Mouse (Mus musculus) lung, postnatal 25 days (tissue): ENCODE measurements around the gene Synpo2.

Experiments
- DNase-seq: peaks from one replicate; pipeline ENCODE4 v3.0.0; 2022; ENCODE audit warnings: low spot score

Synpo2 gene

DNA sequence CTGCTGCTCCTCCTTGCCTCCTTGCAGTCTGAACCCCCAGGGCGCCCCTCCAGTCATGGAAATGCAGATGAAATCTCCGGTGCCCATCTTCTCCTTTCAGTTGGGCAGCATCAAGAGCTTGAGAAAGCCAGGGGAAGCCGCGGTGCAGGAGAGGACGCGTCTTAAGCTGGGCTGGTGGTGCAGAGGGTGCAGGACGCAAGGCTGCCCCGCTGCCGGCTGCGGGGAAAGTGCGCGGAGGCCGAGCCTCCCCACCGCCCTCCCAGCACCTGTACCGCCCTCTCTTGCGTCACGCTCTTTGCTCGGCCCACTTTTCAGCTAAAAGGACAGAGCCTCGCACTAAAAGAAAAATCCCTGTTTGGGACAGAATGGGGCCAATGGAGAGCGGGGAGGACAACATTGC is at the start of gene Synpo2:
Gene Synpo2 (minus strand): TSS at position 229 of the 400 bp plus-strand sequence.
- DNase-seq: peak; percentile 57

DNA sequence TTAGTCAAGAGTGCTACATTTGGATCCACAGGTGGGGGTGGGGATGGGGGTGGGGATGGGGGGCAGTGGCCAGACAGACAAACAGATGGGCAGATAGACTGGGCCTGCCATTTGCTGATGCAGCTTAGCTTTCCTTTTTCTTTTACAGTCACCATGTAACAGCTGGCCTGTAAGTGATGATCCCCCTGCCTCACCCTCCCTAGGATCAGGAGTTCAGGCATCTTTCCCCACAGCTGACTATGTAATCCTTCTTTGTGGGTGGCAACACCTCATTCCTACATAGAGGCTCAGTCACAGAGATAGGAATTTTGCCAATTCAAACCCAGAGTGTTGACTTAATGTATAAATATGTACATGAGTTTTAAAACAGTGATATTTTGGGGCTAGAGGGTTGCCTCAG is 49.7 kb upstream of the Synpo2 start:
- DNase-seq: no peak

DNA sequence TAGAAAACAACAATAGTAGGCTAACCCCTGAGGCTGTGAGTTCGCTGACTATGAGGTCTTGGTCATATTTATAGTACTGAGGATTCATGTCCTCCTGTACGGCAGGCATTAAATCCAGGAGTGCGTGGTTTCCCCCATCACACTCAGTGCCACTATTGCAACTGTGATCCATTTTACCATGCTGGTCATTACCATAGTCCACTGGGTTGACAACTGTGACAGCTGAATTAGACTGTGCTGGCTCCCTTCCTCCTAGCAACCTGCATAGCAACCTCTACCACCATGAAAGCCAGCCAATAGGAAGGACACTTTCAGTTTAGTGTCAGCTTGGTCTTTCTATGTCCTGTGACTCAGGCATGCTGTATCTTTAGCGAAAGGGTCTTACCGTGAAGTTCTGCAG is 48.3 kb upstream of the Synpo2 start:
- DNase-seq: no peak

DNA sequence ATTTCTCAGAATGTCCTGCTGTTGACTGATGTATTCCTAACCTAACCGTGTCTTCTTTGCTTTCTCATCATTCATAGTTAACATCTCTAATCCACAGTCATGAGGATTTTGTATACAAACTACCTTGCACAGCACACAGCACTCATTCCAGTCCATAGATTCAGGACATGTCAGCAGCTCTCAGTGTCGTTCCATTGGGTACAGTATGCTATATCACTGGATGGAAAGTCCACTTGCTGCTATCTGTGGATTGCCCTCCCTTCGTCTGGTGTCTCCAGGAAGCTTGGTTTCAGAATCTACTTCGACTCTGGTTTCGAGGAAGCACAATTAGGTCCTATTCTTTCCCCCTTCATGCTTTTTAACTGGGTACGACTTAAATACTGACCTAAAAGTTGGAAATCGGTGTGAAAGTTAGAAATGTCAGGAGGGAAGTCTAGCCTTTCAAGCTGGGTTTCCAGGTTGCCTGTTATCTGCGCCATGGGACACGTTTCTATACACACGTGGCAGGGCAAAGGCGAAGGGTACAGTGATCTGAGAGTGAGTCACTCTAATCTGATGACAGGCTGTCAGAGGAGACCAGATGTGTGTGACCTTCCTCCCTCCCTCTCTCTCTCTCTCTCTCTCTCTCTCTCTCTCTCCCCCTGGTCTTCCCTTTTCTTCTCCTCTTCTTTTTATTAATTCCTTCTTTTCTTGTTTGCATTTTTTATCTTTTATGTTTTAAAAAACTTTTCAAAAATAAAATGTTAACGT is 47.1 kb upstream of the Synpo2 start:
- DNase-seq: no peak

DNA sequence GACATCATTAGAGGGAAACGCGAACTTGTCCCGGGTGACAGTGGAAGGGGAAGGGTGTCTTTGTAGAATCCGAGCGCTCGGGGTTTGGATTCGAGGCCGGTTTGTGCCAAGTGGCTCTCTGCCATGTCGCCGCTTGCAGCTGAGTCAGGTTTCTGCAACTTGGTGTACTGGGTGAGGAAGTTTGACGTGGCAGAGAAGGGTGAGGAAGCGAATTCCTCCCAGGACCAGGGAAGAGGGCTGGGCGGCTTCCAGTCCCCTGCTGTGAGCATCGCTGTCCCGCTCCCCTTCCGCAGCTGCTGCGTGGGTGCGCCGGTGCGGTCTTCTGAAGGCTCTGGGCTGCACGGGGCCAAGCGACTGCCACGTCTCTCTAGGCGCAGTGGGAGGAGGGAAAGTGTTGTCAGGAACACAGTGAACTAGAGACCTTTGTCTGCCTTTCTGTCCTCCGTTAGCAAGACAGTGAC is 31.8 kb upstream of the Synpo2 start:
- DNase-seq: peak; percentile 63

DNA sequence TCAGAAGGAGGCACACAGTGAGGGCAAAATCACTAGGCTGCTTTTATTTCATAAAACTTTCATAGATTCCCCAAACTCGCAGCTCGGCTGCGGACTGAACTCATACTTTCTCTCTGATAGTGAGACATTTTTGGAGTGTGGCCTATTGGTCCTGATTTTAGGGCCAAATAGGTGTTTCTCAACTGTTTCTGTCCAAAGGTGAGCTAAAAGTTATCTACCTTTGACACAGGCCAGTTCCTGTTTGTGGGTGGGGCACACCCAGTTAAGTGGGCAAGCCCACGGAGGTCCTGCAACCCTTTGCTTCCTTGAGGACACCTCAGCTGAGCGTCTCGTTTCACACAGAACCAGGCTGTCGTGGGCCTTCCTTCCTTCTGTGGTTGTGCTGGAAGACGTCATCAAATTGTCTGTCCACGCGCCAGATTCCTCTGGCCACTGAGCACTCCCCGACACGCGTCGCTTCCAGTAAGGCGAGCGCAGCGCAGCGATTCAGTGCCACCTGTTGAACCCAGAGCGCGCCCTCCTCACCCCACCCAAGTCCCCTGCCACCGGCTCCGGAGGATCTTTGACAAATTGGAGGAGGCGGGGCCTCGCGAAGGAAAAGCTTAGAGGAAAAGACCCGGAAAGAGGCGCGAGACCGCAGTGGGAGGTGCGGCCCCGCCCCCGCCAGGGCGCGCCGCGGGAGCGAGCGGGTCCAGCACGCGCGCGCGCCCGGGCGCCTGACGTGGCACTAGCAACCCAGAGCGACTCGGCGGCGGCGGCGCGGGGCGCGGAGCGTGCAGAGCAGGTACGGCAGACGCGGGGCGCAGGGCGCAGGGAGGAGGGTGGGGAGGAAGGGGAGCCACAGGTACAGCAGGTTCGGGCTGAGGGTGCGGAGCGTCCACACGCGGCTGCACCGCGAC is 31.1 kb upstream of the Synpo2 start, which contains the start of gene Sec24d:
Gene Sec24d (plus strand): TSS at position 703 of the 899 bp plus-strand sequence.
- DNase-seq: peak; percentile 81

DNA sequence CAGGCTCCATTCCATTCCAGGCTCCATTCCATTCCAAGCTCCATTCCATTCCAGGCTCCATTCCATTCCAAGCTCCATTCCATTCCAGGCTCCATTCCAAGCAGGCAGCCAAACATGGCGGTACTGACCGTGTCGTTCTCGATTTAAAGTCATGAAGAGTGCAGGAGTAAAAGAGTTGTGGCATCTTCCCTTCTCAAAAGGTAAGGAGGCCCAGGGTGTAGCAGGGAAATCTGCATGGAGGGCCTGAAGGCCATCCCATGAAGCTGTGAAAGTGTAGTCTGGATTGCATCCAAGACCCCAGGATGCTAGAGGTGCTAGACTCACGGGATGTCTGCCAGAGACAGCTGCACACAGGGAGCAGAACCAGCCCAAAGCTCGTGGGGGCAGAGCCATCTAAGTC is 28.8 kb upstream of the Synpo2 start:
- DNase-seq: no peak

DNA sequence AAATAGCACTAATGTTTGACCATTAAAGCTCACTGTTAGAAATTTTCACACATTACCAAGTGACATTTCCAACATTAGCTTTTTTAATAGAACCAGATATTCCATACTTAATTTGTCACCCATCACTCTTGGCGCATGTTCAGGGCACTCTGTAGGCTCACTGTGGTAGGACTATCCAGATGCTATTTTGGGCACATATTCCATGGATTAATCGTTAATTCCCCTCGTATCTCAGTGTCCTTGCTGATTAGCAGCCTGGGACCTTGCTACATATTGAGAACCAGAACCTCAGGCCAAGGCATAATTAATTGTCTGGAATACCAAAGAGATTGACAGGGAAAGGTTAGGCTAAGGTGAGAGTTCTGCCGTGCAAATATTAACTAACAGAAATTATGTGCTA is 22.8 kb upstream of the Synpo2 start:
- no peak for DNase-seq

DNA sequence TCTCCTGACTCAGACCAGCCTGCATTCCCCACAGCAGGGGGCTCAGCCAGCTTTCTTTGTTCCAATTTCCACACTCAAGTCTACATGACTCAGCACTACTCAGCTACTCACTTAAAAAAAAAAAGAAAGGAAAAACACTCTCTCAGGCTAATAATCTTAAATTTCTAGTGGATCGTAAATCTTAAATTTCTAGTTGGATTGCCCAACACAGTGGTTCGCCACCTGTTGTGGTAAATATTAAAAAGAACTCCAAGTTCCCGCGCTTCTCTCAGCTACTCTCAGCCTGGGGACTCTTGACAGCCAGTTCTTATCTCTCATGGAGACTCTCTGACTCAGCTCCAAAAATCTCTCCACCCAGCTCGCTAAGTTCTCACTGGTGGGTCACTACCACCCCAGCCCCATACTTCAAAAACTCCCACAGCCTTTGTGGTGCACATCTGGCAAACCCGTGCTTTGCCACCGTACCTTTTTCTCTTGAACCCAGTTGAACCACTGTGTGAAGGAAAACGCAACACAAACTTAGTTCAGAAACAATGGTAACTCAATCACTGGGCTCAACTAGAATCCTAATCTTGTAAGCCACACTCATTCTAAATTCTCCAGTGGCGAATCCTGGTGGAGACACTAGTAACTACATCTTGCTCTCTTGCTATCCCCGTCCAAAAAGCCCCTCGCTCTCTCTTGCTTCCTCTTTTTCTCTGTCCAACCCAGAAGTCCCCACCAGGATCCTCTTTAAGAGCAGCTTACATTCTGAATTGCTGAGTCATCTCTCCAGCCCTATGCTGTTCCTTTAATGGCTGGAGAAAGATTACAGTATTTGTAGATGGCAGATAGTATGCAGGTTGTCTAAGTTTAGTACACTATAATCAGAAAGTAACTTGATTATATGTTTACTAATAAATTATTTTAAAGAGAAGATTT is 20.5 kb upstream of the Synpo2 start:
- DNase-seq: no peak

DNA sequence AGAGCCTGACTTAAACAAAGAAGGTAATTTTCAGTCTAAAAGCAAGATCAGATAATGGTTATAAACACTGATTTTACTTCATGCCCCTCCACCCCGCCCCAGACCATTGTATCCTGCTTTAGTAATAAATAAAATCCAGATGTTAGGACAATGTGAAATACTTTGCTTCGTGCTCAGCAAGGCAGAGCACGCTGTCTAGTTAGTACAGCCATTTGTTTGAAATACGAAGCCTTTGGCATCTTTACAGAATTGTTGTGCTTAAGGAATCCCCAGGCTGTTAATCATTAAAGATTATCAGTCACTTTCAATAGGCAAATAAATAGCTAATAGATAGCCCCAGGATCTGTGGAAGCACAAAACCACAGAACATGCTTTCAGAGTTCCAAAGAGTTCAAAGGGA is 9.7 kb upstream of the Synpo2 start:
- DNase-seq: no peak

DNA sequence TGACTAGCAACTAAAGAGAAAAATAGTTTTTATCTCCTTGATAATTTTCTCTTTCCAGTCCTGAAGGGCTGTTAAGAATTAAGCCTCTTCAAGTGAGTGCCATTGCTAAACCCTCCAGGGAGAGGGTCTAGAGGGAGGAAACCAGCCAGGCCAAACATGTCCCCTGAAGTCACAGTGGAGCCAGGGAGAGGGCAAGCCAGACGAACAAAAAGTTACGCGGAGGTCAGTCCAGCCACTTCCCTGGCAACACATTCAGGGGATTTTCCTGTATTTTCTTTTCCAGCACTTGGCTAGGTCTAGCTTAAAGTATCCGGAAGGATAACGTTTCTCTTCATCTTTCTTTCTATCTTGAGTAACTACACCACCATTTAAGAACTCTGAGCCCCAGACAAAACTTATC is 8.4 kb upstream of the Synpo2 start:
- DNase-seq: peak; percentile 32

DNA sequence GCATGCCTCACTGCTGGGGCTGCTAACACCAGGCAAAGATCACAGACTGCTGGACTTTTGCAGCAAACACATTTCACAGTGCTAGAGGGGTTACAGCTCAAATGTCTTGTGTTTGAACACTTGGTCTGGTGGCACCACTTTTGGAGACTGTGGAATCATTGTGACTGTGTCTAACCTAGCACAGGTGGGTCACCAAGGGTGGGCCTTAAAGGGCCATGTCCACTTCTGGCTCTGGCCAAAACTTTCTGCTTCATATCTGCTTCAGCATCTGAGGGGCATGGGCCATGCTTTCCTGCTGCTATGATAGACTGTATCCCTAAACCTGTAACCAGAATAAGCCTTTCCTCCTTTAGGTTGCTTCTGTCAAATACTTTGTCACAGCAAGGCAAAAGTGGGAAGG is 1.5 kb upstream of the Synpo2 start:
- no peak for DNase-seq

DNA sequence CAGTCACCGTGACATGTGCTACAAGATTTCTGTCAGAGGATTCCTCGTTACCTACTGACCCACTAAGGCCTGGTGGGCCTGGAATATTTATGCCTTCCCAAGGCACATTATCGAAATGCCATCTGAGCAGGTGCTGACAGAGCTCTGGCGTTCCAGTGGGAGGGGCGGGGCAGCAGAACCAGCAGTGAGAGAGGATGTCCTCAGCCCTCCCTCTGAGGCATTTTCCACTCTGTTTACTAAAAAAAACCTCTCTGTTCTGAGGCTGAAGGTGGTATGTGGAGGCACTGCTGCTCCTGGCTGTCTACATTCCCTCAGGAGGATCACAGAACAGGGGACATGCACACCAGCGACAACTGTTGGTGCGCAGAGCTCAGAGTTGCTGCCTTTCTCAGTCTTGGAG is 1.1 kb upstream of the Synpo2 start:
- DNase-seq: no peak

DNA sequence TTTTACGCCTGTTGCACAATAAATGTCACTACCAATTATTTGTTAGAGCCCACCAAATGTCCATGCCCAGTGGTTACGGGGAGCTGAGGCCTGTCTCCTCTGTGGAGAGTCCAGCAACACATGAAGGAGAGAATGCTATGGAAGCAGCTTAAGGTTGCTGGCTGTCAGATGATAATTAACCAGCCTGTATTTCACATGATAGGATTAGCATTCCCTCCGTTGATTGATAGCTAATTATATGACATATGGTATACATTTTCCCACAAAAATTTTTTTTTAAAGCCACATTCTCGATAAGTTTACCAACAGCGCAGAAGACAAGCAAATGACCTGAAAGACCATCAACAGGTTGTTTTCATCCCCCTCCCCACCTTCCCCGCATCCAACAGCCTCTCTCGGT is 454 bp downstream of the Synpo2 start:
- DNase-seq: no peak

DNA sequence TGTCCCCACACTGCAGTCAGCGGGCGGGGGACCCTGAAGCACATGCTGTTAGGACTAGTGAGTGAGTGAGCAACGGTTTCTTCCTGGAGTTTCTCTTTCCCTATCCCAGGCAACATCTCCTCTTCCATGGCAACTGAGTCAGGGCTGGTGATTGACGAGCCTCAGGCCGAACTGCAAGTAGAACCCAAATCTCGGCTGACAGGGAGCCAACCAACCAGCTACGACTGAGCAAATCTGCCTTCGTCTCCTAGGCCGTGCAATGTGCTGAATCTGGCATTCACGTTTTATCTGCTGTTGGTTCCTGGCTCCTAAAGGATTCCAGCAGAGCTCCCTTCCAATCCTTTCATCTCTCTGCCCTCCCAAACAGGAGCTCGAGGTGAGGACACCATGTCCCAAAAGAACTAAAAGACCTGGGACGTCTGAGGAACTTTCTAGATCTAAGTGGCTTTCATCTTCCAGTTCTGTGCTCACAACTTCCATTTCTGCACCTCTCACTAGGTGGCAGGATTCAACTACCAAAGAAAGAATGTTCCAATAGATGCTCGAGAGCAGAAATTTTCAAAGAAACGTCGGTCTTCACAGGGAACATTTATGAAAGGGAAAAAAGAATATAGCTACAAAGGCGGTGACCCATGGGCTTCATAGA is 1.6 kb downstream of the Synpo2 start:
- peak; percentile 51 for DNase-seq

DNA sequence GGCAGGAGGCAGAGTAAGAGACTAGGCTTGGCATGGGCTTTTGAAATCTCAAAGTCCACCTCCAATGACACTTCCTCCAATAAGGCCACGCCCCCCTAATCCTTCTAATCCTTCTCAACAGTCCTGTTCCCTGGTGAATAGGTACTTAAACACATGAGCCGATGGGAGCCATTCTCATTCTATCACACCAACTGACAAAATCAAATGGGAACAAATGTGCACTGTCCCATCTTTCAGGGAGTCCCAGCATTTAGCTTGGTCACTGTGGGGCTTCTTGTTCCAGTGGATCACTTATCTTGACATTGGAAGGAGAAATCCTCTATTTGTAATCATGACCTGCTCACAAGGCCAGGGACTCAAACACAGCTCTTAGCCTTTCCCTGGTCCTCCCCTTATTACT is 4.3 kb downstream of the Synpo2 start:
- DNase-seq: no peak

DNA sequence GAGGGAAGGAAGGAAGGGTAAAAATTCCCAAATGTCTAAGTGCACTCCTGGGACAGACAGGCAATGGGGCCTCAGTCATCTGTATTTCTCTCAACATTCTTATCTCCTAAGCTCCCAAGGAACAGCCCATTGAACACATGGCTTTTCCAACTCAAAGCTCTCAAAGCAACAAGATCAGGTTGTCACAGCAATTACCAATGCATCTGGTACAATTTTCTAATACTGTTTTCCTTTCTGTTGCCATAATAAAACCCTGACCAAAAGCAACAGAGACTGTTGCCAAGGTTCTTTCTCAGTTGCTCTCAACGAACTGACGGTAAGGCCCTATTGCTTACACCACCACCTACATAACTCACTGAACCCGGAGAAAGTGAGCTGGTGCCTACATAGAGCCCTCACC is 8.7 kb downstream of the Synpo2 start:
- no peak for DNase-seq

DNA sequence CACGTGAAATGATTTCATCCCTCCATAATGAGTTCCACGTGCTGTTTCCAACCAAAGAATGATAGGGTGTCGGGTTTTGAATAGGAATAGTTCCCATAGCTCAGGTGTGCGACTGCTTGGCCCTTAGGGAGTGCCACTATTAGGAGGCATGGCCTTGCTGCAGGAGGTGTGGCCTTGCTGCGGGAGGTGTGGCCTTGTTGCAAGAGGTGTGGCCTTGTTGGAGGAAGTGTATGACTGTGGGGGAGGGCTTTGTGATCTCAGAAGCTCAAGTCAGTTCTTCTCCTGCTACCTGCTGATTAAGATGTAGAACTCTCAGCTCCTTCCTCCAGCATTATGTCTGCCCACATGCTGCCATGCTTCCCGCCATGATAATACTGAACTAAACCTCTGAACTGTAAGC is 17.3 kb downstream of the Synpo2 start:
- DNase-seq: no peak

DNA sequence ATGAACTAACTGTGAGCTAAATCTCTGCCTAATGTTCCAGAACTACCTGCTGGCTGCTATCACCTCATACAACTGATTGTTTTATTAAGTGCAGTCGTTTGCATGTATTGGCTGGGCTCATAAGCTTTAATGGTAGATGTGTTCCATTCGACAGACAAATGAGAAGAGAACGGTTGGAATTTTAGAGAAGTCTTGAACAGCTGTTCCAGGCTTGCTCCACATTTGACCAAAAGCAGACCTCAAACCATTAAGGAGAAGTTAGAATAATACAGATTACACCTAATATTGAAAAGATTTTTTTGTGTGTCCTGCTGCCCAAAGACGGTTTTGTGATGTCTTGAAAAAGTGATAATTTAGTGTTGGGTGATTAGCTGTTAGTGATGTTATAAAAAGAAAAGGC is 27.1 kb downstream of the Synpo2 start:
- DNase-seq: no peak

DNA sequence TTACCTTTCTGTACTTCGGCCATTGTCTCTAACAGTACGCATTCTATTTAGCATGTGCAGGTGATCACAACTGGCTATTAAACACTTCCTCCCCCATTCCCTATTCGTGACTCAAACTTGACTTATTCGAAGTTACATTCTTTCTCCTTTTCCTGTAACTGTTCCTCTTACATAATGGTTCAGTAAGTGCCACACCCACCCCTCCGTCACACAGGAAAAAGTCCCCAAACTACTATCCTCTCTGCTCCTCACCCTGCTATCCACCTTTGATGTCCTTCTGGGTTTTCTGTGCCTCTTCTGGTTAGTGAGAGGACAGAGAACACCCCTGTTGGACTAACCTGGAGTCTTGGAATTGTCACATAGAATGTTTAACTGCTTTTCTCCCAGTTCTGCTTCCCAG is 28.6 kb downstream of the Synpo2 start:
- DNase-seq: no peak

DNA sequence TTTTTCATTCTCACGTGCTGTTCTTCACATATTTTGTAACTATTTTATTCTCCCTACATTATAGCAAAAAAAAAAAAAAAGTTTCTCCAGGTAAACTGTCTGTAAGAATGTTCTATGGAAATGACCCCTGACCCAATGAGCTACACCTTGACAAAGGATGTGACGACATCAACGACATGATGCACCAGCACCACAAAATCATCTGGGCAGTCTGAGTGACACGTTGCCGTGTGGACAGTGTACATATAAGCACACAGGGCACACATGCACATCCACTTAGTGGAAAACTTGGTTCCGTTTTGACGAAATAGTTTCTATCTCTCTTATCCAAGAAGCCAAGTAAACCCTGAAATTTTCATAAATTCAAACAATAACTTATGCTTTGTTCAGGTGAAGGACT is 30.5 kb downstream of the Synpo2 start:
- no peak for DNase-seq

DNA sequence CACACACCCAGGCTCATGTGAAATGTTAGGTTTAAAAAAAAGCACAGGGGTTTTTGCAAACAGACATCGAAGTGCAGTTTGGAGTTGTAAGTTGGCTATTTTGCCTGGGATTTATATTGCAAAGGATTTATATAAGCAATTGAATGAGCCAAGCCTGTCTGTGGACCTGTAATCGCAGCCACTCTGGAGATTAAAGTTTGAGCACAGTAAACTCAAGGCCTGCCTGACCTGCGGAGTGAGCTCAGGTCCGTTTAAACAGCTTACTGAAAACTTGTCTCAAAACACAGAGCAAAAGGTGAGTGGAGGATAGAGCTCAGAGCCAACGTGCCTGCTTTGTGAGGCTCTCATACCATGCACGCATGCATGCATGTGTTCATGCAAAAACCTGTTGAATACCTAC is 30.9 kb downstream of the Synpo2 start:
- no peak for DNase-seq
